Mouse (Mus musculus) thymus, postnatal 10 days (tissue): ENCODE data around the gene Bmi1.

Experiments
- DNase-seq, 2 experiments: peaks; one replicate each; pipeline ENCODE4 v3.0.0; 2021; ENCODE audit warnings: low spot score in 2 of 2

The Bmi1 gene

GRCm38 (mm10) chr2:18676936-18677491, at the start of gene Bmi1:
Gene Bmi1 (plus strand): TSS chr2:18677018.
- peak; percentile 46 to 53 for DNase-seq

- no peak for DNase-seq
These were observed 46.3 kb upstream of the Bmi1 start for GRCm38 (mm10) chr2:18630547-18630946.

GRCm38 (mm10) chr2:18635052-18635451, 41.8 kb upstream of the Bmi1 start:
- DNase-seq = no peak

GRCm38 (mm10) chr2:18648563-18648962, 28.3 kb upstream of the Bmi1 start:
- DNase-seq = no peak

- no peak for DNase-seq
These were observed 22.0 kb upstream of the Bmi1 start for GRCm38 (mm10) chr2:18654821-18655220.

- no peak for DNase-seq
These were observed 12.8 kb upstream of the Bmi1 start for GRCm38 (mm10) chr2:18664003-18664402.

- DNase-seq = no peak
These were observed 5.8 kb upstream of the Bmi1 start for GRCm38 (mm10) chr2:18671041-18671440.

- peak; percentile 77 to 92 for DNase-seq
These were observed 4.6 kb upstream of the Bmi1 start, which contains the start of gene Commd3 for GRCm38 (mm10) chr2:18672133-18672765. Gene Commd3 (plus strand): TSS chr2:18672384.

GRCm38 (mm10) chr2:18672766-18673164, 4.1 kb upstream of the Bmi1 start:
- DNase-seq = peak in 1 of 2 experiments; percentile 26

- no peak for DNase-seq
These were observed 3.1 kb upstream of the Bmi1 start for GRCm38 (mm10) chr2:18673766-18674165.

- DNase-seq = no peak
These were observed 2.5 kb upstream of the Bmi1 start for GRCm38 (mm10) chr2:18674193-18674902.

GRCm38 (mm10) chr2:18675681-18676456, 949 bp upstream of the Bmi1 start:
- DNase-seq = no peak

GRCm38 (mm10) chr2:18676457-18676935, 322 bp upstream of the Bmi1 start:
- peak in 1 of 2 experiments; percentile 74 for DNase-seq

- DNase-seq = peak; percentile 47 to 63
These were observed 1.0 kb downstream of the Bmi1 start for GRCm38 (mm10) chr2:18677631-18678471.

GRCm38 (mm10) chr2:18679701-18680100, 2.9 kb downstream of the Bmi1 start:
- DNase-seq = no peak

- no peak for DNase-seq
These were observed 3.7 kb downstream of the Bmi1 start for GRCm38 (mm10) chr2:18680501-18680900.

GRCm38 (mm10) chr2:18680961-18681360, 4.1 kb downstream of the Bmi1 start:
- peak in 1 of 2 experiments; percentile 33 for DNase-seq

GRCm38 (mm10) chr2:18684062-18684461, 7.2 kb downstream of the Bmi1 start:
- no peak for DNase-seq

- DNase-seq = no peak
These were observed 9.6 kb downstream of the Bmi1 start for GRCm38 (mm10) chr2:18686386-18686785.

- DNase-seq = no peak
These were observed 10.2 kb downstream of the Bmi1 start for GRCm38 (mm10) chr2:18686826-18687519.
